Mouse (Mus musculus): ENCODE data around the gene Rab33b.
"Not testable (repeated sequence)": the region's sequence is repeated elsewhere in the genome, so short reads cannot be mapped to it uniquely, and the experiment has no call there.

Gene Rab33b

DNA sequence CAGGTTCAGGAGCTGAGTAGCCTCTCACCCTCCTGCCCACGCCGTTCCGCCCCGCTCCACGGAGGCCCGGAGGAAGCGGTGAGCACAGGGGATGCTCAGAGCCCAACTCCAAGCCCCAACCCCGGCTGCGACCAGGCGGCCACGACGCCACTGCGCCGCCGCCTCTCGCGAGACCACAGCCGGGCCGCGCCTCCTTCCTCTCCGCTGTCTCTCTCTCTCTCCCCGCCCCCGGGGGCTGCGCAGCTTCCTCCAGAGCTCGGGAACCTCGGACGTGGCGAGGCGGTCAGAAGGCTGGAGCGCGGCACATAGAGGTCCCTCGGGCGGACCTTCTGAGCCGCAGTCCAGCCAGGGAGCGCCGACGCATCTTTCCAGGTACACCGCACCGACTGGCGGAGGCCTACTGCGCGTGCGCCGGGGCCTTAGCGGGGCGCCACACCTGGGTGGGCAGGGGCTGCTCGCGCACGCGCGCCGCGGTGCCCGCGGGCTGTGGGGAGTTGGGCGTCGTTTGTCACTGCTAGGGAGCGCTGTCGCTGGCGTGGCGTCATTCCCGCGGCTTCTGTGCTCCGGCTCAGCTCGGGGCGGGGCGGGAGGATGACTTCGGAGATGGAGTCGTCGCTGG, at the start of gene Rab33b:
Gene Rab33b, plus strand, starts transcription at position 180 of the 619 bp plus-strand sequence.
- peak; percentile 89 for DNase-seq (ENCODE audit: low spot score)

DNA sequence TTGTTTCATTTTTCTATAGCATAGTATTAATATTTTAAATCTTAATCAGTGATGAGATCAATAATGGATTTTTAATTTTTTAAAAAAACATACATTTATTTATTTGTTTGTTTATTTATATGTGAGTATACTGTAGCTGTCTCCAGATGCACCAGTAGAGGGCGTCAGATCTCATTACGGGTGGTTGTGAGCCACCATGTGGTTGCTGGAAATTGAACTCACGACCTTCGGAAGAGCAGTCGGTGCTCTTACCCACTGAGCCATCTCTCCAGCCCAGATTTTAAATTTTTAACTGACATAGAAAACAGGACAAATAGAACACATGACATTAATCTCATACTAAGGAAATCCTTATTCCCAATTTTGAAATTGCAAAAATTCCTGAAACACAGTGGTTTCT, 49.4 kb upstream of the Rab33b start:
- DNase-seq (ENCODE audit: low spot score), result not testable (repeated sequence)

DNA sequence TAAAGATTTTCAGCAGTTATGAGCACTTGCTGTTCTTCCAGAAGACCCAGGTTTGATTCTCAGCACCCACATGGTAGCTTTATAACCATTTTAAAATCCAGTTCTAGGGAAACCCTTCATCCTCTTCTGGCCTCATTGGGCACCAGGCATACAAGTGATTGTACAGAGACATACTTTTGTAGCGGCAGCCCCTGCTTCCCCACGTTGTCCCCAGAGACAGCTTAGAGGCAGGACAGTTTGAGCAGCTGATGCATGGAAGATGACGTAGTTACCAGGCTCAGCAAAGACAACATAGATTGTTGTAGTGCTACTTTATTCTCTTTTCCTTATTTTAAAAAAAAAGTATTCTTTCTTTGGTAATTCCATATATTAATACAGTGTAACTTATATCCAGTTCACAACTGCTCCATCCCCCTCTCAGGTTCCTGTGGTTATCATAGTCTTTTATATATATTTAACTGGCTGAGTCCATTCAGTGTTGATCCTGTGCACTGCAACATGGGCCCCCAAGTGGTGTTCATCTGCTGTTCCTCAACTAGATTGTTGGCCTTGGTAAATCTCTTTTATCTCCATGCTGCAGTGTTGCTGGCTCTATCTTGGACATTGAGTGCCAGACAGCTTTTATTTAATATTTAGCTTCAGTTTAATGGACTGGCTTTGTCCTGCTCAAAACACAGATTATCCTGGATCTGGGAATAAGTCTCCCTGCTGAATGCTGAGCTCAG, 48.7 kb upstream of the Rab33b start:
- no peak for DNase-seq (ENCODE audit: low spot score)

DNA sequence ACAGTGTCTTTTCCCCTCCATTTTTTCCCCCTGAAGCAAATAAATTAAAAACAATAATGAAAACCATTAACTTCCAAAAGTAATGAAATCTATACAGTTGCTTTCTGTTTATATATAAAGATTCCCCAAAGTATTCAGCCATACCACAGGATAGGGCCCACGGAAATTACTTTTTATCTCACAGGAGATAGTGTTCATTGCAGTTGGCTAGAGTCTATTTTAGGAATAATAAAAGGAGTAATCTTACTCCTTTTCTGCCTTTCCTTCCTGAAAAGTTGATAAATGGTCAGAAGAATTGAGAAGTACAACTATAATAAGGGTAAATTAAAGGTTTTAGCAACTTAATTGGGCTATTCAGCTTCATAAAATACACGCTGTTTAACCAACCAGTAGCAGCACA, 15.2 kb upstream of the Rab33b start:
- DNase-seq (ENCODE audit: low spot score), result no peak

DNA sequence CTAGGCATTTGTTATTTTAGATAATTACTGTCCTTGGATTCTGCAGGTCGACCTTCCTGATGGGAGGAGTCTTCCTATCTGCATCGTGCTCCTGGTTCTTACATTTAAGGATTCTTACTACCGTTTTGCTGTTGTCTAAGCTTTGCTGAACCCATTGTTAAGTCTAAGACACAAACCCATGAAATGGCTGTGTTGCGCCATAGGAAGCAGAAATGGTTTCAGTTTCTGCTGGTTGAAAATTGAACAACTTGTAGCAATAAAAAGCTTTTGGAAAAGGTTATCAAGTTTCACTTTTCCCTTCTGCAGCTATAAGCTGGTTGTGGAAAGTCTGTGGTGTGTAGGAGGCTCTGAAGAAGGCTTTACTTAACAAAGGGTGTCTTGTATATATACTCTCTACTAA, 8.0 kb upstream of the Rab33b start:
- no peak for DNase-seq (ENCODE audit: low spot score)

DNA sequence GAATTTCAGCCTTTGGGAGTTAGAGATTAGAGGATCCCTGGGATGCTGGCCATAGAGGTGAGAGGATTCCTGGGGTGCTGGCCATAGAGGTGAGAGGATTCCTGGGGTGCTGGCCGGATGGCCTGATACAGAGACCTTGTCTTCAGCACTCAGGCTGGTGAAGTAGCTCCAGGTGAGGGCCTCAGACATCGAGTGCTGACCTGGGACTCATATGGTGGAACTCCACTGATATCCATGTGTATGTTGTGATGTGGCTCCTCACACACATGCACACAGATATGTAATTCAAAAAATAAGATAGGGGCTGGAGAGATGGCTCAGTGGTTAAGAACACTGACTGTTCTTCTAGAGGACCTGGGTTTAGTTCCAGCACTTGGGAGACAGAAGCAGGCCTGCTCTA, 3.8 kb upstream of the Rab33b start:
- no peak for DNase-seq (ENCODE audit: low spot score)

DNA sequence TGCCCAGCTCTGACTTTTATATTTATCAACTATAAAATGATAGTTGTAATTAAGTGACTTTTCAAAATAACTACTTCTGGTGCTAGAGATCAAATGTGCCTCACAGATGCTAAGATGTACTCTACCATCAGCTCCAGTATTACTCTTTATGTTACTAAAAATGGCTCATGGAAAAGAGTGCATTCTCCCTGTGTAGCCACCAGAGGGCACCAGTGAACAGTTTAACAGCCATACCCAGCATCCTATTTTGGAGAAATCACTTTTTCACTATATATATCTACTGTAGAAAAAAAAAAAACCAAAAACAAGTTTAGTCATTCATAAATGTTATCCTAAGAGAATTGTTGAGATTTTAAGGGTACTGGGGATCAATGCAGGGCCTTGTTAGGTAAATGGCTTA, 2.7 kb upstream of the Rab33b start:
- peak; percentile 44 for DNase-seq (ENCODE audit: low spot score)

DNA sequence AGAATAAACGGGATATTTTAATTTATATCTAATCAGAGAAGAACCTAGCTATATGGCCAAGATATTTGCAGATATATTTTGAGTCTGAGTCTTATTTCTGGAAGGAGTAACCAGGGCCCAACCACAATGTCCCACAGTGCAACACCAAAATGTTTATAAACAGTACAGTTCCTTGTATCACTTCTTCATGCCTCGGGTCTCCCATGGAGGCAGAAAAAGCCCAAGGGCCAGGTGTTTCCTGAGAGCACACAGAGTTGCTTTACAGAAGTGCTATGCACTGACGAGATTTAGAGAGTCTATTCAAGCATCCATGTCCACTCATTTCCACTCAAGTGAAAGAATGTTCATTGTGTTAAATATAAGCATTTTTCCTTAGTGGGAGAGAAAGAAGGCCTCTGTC, 1.8 kb upstream of the Rab33b start:
- no peak for DNase-seq (ENCODE audit: low spot score)

DNA sequence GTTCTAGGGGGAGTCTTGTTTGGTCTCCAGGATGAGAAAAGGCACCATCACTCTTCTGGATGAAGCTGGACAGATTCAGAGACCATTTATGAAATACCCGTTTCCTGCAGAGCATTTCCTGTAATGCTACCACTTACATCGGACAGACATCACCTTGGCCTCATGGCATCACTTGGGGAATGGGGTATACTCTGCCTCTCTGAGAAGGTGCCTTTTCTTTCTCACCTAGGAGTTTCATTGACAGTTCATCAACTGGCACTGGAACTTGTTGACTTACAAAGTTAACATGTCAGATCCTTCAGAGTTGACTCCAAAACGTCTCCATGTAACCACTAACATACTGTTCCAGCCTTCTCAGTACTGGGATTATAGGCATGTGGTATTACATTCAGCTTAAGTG, 939 bp upstream of the Rab33b start:
- no peak for DNase-seq (ENCODE audit: low spot score)

DNA sequence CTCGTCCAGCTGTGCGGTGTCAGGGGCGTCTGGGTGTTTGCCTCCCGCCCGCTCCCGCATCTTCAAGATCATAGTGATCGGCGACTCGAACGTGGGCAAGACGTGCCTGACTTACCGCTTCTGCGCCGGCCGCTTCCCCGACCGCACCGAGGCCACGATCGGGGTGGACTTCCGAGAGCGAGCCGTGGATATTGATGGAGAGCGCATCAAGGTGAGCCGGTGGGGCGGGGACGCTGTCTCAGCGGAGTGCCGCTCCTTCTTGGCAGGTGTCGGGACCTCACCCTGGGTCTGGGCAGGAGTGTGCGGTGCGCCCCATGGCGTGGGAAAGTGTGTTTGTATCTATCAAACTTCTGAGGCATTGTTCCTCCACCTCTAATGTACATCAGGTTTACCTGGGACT, 650 bp downstream of the Rab33b start:
- DNase-seq (ENCODE audit: low spot score), result no peak

DNA sequence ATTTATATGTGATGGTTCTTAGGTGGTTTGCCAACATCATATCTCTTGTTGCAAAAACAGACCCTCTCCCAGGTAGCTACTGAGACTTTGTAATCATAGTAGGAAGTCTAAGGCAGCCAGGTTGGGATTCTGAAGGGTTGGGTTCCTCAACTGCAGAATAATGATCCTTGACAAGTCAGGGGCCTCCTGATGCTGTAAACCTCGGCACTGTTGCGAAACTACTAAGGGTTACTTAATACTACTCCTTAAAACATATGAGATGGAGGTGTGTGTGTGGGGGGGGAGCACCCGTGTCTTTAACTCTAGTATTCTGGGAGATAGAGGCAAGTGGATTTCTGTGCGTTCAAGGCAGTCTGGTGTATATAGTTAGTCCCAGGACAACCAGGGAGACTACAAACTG, 1.6 kb downstream of the Rab33b start:
- no peak for DNase-seq (ENCODE audit: low spot score)

DNA sequence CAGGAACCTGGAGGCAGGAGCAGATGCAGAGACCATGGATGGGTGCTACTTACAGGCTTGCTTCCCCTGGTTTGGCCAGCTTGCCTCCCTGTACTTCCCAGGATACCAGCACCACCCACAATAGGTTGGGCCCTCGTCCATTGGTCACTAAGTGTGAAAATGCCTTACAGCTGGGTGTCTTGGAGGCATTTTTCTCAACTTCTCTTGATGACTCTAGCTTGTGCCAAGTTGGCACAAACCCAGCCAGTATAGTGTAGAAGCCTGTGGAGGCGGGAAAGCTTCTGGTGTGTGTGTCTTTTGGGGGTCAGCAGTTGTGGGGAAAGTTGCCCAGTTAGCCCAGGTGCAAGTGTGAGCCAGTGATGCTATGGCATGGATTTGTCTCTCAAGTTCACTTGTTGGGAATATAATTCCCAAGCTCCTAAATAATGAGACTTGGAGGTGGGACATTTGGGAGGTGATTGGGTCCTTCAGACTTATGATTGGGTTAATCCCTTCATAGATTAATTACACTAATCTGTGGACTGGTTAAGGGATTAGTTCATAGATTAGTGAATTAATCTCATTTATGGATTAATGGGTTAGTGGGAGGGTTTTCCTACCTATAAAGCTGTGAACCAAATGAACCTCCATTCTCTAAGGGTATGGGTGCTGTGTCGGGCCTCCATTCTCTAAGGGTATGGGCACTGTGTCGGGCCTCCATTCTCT, 2.9 kb downstream of the Rab33b start:
- no peak for DNase-seq (ENCODE audit: low spot score)

DNA sequence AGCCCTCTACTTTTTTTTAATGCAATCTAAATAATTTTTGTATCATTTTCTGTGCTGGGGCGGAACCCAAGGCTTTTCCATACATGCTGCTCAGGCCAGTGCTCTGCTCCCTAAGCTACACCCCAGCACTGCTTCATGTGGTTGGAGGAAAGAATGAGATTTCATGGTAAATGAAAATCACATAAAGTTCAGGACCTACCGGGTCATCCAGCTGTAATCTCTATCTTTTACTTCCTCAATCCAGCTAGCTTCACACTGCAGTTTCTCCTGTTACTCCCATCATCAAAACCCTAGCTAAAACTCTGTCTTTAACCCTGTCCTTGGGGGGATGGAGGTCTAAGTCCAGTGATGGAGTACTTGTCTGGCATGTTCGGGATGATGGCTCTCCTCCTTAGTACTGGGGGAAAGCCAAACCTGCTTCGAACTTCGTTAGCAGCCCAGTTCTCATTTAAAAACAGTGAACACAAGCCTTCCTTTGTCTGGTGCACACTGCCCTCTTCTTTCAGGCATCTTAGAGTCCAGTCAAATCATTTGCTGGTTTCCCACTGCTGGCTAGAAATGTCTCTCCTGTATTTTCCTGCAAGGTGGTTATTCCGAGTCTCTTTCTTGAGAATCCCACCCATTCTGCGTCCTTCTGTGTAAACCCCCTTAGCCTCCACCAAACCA, 6.5 kb downstream of the Rab33b start:
- no peak for DNase-seq (ENCODE audit: low spot score)

DNA sequence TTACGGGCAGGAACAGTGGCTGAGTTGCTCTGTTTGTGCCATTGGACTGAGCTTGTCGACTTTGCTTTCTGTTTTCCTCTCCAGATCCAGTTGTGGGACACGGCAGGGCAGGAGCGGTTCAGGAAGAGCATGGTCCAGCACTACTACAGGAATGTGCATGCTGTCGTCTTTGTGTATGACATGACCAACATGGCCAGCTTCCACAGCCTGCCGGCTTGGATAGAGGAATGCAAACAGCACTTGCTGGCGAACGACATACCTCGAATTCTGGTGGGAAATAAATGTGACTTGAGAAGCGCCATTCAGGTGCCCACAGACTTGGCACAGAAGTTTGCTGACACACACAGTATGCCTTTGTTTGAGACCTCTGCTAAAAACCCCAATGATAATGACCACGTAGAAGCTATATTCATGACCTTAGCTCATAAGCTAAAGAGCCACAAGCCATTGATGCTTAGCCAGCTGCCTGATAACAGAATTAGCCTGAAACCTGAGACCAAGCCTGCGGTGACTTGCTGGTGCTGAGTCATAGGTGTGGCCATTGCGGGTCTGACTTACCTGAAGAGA, 9.6 kb downstream of the Rab33b start:
- DNase-seq (ENCODE audit: low spot score), result no peak

DNA sequence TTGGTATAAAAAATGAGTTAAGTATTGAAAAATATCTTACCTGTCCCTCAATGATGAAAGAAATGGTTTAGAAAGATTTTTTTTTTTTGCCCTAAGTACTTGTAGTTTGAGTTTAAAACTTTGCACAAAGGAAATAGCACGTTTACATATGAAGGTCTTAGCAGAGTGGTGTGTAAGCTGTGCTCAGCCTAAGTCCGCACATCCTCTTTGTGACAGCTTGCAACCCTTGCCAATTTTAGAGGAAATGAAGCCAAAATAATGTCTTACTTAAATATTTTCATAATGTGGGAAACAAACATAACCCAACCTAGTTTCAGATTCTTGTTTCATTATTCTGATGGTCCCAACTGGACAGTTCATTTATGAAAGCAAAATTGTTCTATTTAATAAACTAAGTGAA, 10.7 kb downstream of the Rab33b start:
- no peak for DNase-seq (ENCODE audit: low spot score)

DNA sequence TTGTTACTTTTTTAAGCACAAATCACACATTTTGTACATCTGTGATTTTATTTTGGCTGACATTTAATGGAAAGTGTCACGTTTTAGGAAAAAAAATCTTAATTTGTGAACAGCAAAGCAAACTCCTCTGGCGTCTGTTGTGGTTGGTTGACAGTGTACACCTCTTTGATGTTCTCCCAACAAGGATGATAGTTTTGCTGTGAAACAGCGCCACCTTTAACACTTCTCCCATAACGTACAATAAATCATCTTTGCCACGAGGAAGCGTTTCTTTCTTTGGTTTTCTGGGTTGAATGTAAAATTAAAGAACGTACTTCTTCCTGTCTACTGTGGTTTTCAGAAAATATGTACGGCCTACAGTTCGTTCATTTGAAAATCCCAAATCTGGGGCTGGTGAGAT, 11.9 kb downstream of the Rab33b start:
- DNase-seq (ENCODE audit: low spot score), result no peak

DNA sequence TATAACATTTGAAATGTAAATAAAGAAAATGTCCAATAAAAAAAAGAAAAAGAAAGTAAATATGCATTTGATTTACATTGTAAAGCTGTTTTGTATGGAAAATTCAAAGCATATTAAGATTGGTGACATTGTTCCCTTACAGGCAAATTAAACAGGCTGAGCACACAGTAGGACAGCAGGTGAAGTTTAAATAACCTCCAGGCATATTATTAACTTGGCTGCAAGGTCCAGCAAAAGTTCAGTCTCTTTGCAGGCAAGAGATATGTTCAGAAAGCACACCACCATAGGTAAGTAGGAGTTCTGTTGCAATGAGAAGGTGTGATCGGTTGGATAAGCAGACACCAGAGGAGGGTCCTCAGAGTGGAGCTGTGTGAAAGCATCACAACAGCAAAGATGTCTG, 14.3 kb downstream of the Rab33b start:
- no peak for DNase-seq (ENCODE audit: low spot score)

DNA sequence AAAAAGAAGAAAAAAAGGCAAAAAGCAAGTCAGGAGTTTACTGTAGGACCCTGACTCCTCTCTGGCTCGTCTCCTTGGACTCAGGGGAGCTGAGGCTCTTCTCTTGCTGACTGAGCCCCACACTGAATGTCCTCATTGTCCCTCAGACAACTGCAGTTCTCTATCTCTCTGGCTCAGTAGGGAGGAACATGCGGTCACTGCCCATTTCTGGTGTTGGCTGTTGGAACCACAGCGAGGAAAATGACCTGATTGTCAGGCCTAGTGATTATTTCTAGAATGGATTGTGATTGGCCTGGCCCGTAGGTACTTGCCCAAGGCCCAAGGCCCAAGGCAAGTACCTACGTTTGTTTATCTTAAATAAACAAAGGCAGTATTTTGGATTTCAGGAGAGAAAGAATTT, 14.9 kb downstream of the Rab33b start:
- no peak for DNase-seq (ENCODE audit: low spot score)

DNA sequence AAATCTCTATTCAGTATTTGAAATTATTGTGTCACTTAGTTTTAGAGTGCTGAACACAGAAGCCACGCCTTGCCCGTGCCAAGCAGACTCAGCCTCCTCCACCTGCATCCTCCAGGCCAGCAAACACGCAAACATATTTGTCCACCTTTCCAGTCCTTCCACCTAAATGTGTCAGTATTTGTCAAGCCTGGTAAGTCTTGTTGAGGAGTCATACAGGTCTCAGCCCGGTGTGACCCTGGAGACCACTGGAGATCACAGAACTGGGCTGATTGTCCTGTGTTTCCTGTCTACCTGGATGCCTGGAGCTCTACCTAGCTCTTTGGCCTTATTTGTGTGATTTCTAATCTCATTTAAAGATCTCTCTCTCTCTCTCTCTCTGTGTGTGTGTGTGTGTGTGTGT, 16.2 kb downstream of the Rab33b start:
- DNase-seq (ENCODE audit: low spot score), result no peak

DNA sequence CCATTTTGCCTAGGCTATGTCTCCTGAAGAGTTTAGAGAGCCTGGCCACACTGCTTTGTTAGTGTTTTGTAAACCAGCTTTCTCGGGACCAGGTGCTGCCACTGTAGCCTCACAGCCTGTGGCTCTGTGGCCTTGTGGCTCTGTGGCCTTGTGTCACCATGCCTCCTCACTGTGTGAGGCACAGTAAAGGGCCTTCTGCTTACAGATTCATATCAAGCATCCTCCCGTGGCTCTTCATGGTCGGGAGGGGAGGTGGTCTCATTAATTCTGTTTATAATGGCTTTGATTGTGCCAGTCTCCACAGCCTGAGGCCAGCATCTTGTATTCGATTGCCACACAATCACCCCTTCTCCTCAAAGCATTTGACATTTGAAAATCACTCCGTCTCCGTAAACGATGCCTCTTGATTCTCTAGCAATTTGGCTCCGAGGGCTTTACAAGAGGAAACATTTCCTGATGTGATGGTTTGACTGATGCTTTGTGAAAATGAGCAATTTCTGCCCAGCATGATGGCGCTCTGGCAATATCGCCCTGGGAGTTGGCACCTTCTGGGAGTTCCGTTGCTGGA, 20.7 kb downstream of the Rab33b start:
- DNase-seq (ENCODE audit: low spot score), result no peak

DNA sequence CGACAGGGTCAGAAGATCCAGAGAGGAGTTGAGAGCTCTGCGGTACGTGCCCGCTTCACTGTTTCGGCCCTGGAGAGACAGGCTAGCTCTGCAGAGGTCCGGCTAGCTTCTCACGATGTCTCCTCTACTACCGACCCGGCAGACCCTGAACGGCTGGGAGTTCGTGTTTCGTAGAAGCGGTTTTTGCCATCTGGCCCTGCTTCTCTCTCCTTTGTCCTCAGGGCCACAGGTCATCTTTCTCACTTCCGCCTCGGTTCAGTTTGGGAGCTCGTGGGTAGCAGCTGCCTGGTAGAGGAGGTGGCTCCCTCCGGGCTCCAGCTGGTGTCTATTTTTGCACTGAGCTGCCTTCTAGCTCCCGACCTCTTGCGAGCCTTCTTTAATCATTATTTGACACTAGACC, 21.7 kb downstream of the Rab33b start:
- no peak for DNase-seq (ENCODE audit: low spot score)

DNA sequence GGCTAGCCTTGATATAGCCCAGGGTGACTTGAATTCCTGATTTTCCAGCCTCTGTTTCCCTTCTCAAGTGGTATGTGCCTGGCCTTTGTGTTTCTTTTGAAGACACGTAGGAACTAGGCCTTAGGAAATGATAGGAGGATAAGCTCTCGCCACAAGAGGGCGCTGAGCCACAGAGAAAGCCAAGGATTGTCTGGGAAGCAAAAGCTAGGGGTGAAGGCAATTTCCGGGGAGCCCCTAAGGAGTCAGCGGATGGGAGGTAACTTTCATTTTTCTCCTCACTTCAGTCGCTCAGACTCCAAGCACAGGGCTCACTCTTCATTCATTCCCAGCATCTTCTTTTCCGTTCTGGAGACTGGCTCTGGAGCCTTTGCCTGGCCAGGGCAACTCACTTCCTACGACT, 27.2 kb downstream of the Rab33b start:
- DNase-seq (ENCODE audit: low spot score), result peak; percentile 83
